Mouse (Mus musculus): ENCODE measurements around the gene Usp24. TPM values are rescaled to one million over a fixed set of nuclear protein-coding genes. Genes with fewer than 3 reads are reported as not detected.
A peak's percentile ranks its signal among the peaks of the same experiment; 100 is the strongest.

The Usp24 gene
- polyA plus RNA-seq (2014; fragmentation: Nextera tagmentation; extraction: Ambion mirVana): 12.6 and 13.9 TPM in 2 replicates

DNA sequence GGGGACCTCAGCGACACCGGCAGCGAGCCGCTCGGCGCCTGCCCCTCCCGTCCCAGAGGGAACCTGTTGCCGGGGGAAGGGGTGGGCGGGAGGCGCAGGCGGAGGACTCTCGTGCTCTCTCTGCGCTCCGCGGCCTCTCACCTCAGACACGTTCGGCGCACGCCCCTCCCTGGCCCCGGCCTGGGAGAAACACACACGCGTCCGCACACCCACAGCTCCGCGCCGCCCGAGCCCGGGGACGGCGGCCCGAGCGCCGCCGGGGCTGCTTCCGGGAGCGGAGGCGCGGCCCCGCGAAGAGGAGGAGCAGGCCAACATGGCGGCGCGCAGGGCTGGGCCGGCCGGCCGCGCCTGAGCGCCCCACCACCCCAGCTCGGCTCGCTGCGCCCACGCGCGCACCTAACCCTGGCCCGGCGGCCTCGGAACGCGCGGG is at the start of gene Usp24:
Gene Usp24 (plus strand): TSS at position 293 of the 430 bp plus-strand sequence.
- Histone ChIP-seq H3K27ac (replicated peaks; ENCODE audit: low read depth, low read length) (peak within 1 kb of the TSS; percentile 96), H3K36me3 (ENCODE audit: control insufficient read depth, insufficient read depth, low read length) (no peaks in the 10 kb centered on the region), H3K9ac (replicated peaks; ENCODE audit: low read length) (peak within 1 kb of the TSS; percentile 94), H3K4me1 (ENCODE audit: control insufficient read depth, insufficient read depth, low read length) (peaks cover 25% of the 10 kb centered on the region), H3K27me3 (ENCODE audit: control insufficient read depth, insufficient read depth, low read length) (no peaks in the 10 kb centered on the region), H3K4me3 (replicated peaks; ENCODE audit: low read depth, low read length) (peak within 1 kb of the TSS; percentile 89), H3K4me2 (ENCODE audit: low read length) (peak within 1 kb of the TSS; percentile 68), H3K9me3 (ENCODE audit: control insufficient read depth, low read length) (no peaks in the 10 kb centered on the region)
- WGBS: 0% methylated on average over 55 of the region's 60 CpGs
- ATAC-seq (ENCODE audit: low FRiP score, low TSS enrichment): peak; percentile 88
- peak; percentile 84 for DNase-seq

DNA sequence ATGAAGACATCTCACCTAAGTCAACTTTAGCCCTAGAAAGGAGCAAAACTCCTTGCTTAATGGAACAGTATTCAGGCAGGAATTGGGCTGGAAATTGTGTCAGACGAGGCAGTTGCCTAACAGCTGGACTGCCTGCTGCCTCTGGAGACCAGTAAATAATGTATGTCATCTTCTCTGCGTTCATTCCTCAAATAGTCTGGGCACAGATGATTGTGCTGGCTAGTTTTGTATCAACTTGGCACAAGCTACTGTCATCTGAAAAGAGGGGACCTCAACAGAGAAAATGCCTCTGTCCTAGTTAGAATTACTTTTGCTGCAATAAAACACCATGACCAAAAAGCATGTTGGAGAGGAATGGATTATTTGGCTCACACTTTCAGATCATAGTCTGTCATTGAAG is 39.1 kb upstream of the Usp24 start:
- H3K36me3 ChIP-seq (ENCODE audit: control insufficient read depth, insufficient read depth, low read length): no peaks in the 10 kb centered on the region
- no peaks in the 10 kb centered on the region for H3K27me3 ChIP-seq (ENCODE audit: control insufficient read depth, insufficient read depth, low read length)
- H3K9ac ChIP-seq (replicated peaks; ENCODE audit: low read length): no peak overlapping the region
- no peak overlapping the region for H3K4me3 ChIP-seq (replicated peaks; ENCODE audit: low read depth, low read length)
- H3K9me3 ChIP-seq (ENCODE audit: control insufficient read depth, low read length): no peaks in the 10 kb centered on the region
- WGBS: 66% methylated on average over 2 of the region's 2 CpGs
- no peak overlapping the region for H3K27ac ChIP-seq (replicated peaks; ENCODE audit: low read depth, low read length)
- no peak for DNase-seq
- no peaks in the 10 kb centered on the region for H3K4me1 ChIP-seq (ENCODE audit: control insufficient read depth, insufficient read depth, low read length)
- no peak for ATAC-seq (ENCODE audit: low FRiP score, low TSS enrichment)
- H3K4me2 ChIP-seq (ENCODE audit: low read length): no peak overlapping the region

DNA sequence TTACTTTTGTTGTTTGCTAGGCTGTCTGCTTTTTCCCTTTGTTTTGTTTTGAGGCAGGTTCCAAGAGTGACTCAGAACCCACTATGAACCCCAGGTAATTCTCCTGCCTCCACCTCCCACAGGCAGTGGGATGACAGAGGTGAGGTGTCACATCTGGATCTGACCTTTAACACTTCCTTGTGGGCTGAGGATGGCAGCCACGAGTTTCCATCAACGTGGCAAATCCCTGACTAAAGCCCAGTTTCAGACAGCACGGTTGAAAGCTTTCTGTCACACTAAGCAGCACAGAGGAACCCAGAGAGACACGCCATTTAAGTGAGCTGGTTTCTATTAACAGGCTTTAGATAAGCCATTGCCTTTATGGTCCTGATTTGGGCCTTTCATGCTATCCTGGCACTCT is 36.8 kb upstream of the Usp24 start:
- no peak overlapping the region for H3K27ac ChIP-seq (replicated peaks; ENCODE audit: low read depth, low read length)
- no peak for DNase-seq

DNA sequence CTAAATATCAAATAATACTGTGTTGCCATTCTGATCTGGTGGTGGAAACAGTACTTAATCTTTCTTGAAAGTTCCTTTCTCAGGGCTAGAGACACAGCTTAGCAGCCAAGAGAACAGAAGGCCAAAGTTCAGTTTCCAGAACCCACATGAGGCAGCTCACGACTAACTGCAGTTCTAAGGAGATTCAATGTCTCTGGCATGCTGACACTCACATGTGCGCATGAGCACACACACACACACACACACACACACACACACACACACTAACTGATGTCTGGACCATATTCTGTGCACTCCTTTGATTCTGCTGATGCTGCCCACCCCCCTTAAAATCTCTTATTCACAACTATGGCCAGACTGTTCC is 34.9 kb upstream of the Usp24 start:
- ATAC-seq (ENCODE audit: low FRiP score, low TSS enrichment) (no peak), DNase-seq (no peak)
- Histone ChIP-seq H3K27ac (replicated peaks; ENCODE audit: low read depth, low read length) (no peak overlapping the region), H3K9ac (replicated peaks; ENCODE audit: low read length) (no peak overlapping the region), H3K27me3 (ENCODE audit: control insufficient read depth, insufficient read depth, low read length) (no peaks in the 10 kb centered on the region), H3K4me1 (ENCODE audit: control insufficient read depth, insufficient read depth, low read length) (no peaks in the 10 kb centered on the region), H3K9me3 (ENCODE audit: control insufficient read depth, low read length) (no peaks in the 10 kb centered on the region), H3K4me2 (ENCODE audit: low read length) (no peak overlapping the region), H3K36me3 (ENCODE audit: control insufficient read depth, insufficient read depth, low read length) (no peaks in the 10 kb centered on the region), H3K4me3 (replicated peaks; ENCODE audit: low read depth, low read length) (no peak overlapping the region)
- WGBS: 73% methylated on average over 2 of the region's 2 CpGs

More for the DNA sequence above, 36.8 kb upstream of the Usp24 start:
- no peak overlapping the region for H3K9ac ChIP-seq (replicated peaks; ENCODE audit: low read length)
- no peaks in the 10 kb centered on the region for H3K9me3 ChIP-seq (ENCODE audit: control insufficient read depth, low read length)
- 20% methylated on average over 4 of the region's 4 CpGs for WGBS
- no peak overlapping the region for H3K4me2 ChIP-seq (ENCODE audit: low read length)
- H3K36me3 ChIP-seq (ENCODE audit: control insufficient read depth, insufficient read depth, low read length): no peaks in the 10 kb centered on the region
- no peak overlapping the region for H3K4me3 ChIP-seq (replicated peaks; ENCODE audit: low read depth, low read length)
- H3K27me3 ChIP-seq (ENCODE audit: control insufficient read depth, insufficient read depth, low read length): no peaks in the 10 kb centered on the region
- no peak for ATAC-seq (ENCODE audit: low FRiP score, low TSS enrichment)
- no peaks in the 10 kb centered on the region for H3K4me1 ChIP-seq (ENCODE audit: control insufficient read depth, insufficient read depth, low read length)

DNA sequence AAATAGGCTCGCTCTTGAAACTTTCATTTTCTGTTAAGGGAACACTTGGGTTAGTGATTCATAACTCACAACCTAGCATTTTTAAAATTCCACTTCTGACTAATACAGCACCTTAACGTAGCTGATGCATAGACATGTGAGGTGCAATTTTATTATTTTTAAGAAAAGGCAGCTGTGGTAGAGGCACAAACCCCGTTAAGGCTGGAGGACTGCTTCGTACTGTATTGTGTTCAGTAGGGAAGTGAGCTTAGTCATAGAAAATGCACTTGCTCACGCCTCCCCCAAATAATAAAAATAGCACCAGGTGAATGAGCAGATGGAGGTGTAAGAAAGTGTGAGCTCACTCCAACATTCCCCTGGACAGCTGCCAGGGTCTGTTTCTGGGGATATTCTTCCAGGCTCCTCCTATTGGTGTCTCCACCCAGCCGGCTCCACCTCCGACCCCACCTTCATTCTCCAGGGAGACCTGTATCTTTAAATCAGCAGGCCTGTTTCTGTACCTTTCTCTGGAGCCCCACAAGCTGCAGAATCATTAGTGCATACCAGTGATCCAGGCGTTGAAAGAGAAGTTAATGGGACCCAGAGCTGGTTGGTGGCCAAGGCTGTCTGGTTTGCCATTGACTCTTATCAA is 34.4 kb upstream of the Usp24 start:
- 74% methylated on average over 8 of the region's 8 CpGs for WGBS
- Histone ChIP-seq H3K4me1 (ENCODE audit: control insufficient read depth, insufficient read depth, low read length) (no peaks in the 10 kb centered on the region), H3K4me2 (ENCODE audit: low read length) (no peak overlapping the region), H3K27ac (replicated peaks; ENCODE audit: low read depth, low read length) (no peak overlapping the region), H3K9me3 (ENCODE audit: control insufficient read depth, low read length) (no peaks in the 10 kb centered on the region), H3K36me3 (ENCODE audit: control insufficient read depth, insufficient read depth, low read length) (no peaks in the 10 kb centered on the region), H3K4me3 (replicated peaks; ENCODE audit: low read depth, low read length) (no peak overlapping the region), H3K9ac (replicated peaks; ENCODE audit: low read length) (no peak overlapping the region), H3K27me3 (ENCODE audit: control insufficient read depth, insufficient read depth, low read length) (no peaks in the 10 kb centered on the region)
- DNase-seq (no peak), ATAC-seq (ENCODE audit: low FRiP score, low TSS enrichment) (no peak)

DNA sequence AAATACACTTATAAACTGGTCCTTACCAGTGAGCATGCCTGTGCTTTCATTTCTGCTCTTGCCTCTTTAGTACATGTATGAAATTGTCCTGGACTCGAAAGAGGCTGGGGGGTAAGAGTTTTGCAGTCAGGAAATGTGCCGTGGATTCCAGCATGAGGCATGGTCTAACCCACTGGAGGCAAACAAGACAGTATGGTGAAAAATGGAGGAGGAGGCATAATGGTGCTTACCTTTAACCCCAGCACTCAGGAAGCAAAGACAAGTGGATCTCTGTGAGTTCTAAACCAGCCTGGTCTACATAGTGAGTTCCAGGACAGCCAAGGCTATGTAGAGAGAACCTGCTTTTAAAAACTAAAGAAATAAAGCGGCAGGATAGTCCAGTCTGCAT is 33.9 kb upstream of the Usp24 start:
- Histone ChIP-seq H3K4me3 (replicated peaks; ENCODE audit: low read depth, low read length) (no peak overlapping the region), H3K9ac (replicated peaks; ENCODE audit: low read length) (no peak overlapping the region), H3K27ac (replicated peaks; ENCODE audit: low read depth, low read length) (no peak overlapping the region), H3K27me3 (ENCODE audit: control insufficient read depth, insufficient read depth, low read length) (no peaks in the 10 kb centered on the region), H3K4me1 (ENCODE audit: control insufficient read depth, insufficient read depth, low read length) (no peaks in the 10 kb centered on the region), H3K9me3 (ENCODE audit: control insufficient read depth, low read length) (no peaks in the 10 kb centered on the region), H3K36me3 (ENCODE audit: control insufficient read depth, insufficient read depth, low read length) (no peaks in the 10 kb centered on the region), H3K4me2 (ENCODE audit: low read length) (no peak overlapping the region)
- DNase-seq: no peak
- no peak for ATAC-seq (ENCODE audit: low FRiP score, low TSS enrichment)
- WGBS: 95% methylated on average over 3 of the region's 3 CpGs

DNA sequence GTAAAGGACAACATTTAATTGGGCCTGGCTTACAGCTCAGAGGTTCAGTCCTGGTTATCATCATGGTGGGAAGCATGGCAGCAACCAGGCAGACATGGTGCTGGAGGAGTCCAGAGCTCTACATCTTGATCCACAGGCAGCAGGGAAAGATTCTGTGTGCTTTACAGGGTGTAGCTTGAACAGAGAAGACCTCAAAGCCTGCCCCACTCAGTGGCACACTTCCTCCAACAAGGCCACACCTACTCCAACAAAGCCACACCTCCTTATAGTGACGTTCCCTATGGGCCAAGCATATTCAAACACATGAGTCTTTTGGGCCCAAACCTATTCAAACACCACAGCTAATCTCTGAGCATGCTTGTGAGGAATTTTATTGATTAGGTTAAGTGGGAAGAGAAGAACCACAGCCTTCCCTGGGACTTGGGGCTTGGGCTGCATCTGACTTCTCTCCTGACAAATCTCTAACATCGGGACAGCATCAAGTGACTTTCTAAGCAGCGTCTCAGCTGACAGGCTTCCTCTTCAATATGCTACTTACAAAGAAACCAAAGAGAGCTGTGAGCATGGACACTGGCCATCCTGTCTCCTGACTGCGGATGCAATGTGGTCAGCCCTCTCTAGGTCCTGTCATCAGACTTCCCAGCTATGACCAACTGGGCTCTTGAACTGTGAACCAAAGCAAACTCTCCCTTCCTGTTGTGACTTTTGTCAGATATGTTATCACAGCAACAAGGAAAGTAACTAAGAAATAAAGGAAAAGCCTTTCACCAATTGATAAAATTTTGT is 28.9 kb upstream of the Usp24 start:
- no peaks in the 10 kb centered on the region for H3K27me3 ChIP-seq (ENCODE audit: control insufficient read depth, insufficient read depth, low read length)
- no peak for DNase-seq
- no peaks in the 10 kb centered on the region for H3K9me3 ChIP-seq (ENCODE audit: control insufficient read depth, low read length)
- 80% methylated on average over 4 of the region's 4 CpGs for WGBS
- no peak overlapping the region for H3K27ac ChIP-seq (replicated peaks; ENCODE audit: low read depth, low read length)
- H3K4me1 ChIP-seq (ENCODE audit: control insufficient read depth, insufficient read depth, low read length): no peaks in the 10 kb centered on the region
- H3K36me3 ChIP-seq (ENCODE audit: control insufficient read depth, insufficient read depth, low read length): no peaks in the 10 kb centered on the region
- no peak overlapping the region for H3K9ac ChIP-seq (replicated peaks; ENCODE audit: low read length)
- no peak overlapping the region for H3K4me2 ChIP-seq (ENCODE audit: low read length)
- no peak overlapping the region for H3K4me3 ChIP-seq (replicated peaks; ENCODE audit: low read depth, low read length)
- ATAC-seq (ENCODE audit: low FRiP score, low TSS enrichment): no peak

DNA sequence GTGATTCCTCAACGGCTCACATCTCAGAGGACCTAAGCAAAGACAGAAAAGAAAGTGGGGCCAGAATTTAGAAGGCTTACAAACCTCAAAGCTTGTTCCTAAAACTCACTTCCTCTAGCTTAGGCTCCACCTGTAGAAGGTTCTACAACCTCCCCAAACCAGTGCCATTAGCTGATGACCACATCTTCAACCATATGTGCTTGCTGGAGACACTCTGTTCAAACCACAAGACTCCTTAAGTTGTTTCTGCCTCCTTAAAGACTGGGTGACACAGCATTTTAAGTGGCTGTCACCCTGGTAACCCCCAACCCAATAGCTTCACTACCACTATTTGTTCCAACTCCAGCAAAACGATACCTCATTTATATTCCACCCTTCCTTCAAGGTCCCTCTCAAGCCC is 25.8 kb upstream of the Usp24 start:
- Histone ChIP-seq H3K27ac (replicated peaks; ENCODE audit: low read depth, low read length) (no peak overlapping the region), H3K27me3 (ENCODE audit: control insufficient read depth, insufficient read depth, low read length) (no peaks in the 10 kb centered on the region), H3K4me2 (ENCODE audit: low read length) (no peak overlapping the region), H3K4me3 (replicated peaks; ENCODE audit: low read depth, low read length) (no peak overlapping the region), H3K4me1 (ENCODE audit: control insufficient read depth, insufficient read depth, low read length) (no peaks in the 10 kb centered on the region), H3K9ac (replicated peaks; ENCODE audit: low read length) (no peak overlapping the region), H3K9me3 (ENCODE audit: control insufficient read depth, low read length) (no peaks in the 10 kb centered on the region), H3K36me3 (ENCODE audit: control insufficient read depth, insufficient read depth, low read length) (no peaks in the 10 kb centered on the region)
- WGBS: 81% methylated on average over 2 of the region's 2 CpGs
- ATAC-seq (ENCODE audit: low FRiP score, low TSS enrichment) (no peak), DNase-seq (no peak)

DNA sequence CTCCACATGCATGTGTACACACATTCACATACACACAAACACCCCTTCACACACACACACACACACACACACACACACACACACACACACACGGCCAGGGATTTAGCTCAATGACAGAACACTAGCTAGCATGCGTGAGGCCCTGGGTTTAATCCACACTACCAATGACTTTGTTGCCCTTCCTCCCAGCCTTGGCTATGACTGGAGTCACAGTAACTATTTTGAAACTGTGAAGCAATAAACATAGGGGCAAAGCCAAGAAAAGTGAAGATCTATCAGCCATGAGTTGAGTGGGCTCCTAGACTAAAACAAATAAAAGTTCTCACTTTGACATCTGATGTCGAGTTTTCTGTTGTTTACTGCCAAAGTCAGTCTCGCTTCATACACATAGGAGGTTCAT is 23.2 kb upstream of the Usp24 start:
- DNase-seq: no peak
- Histone ChIP-seq H3K9me3 (ENCODE audit: control insufficient read depth, low read length) (no peaks in the 10 kb centered on the region), H3K27me3 (ENCODE audit: control insufficient read depth, insufficient read depth, low read length) (no peaks in the 10 kb centered on the region), H3K36me3 (ENCODE audit: control insufficient read depth, insufficient read depth, low read length) (no peaks in the 10 kb centered on the region), H3K4me2 (ENCODE audit: low read length) (no peak overlapping the region), H3K4me3 (replicated peaks; ENCODE audit: low read depth, low read length) (no peak overlapping the region), H3K9ac (replicated peaks; ENCODE audit: low read length) (no peak overlapping the region), H3K4me1 (ENCODE audit: control insufficient read depth, insufficient read depth, low read length) (no peaks in the 10 kb centered on the region), H3K27ac (replicated peaks; ENCODE audit: low read depth, low read length) (no peak overlapping the region)
- 91% methylated on average over 4 of the region's 4 CpGs for WGBS
- no peak for ATAC-seq (ENCODE audit: low FRiP score, low TSS enrichment)

Data from midbrain, embryonic 14.5 days (tissue).